Mouse (Mus musculus) c-Kit-positive CD71-positive TER-119-negative erythroid progenitor cells, embryonic 14.5 days (primary cell): ENCODE measurements around the gene Rarb.

Experiments
- DNase-seq: peaks from one replicate; pipeline ENCODE4 v3.0.0-alpha.2; 2013; ENCODE audit warnings: low read depth

Gene Rarb

GRCm38 (mm10) chr14:16589139-16589538 lies 229.8 kb downstream of the Rarb start:
- DNase-seq = no peak

GRCm38 (mm10) chr14:16578100-16578499 lies 240.9 kb downstream of the Rarb start:
- DNase-seq = no peak

DNA sequence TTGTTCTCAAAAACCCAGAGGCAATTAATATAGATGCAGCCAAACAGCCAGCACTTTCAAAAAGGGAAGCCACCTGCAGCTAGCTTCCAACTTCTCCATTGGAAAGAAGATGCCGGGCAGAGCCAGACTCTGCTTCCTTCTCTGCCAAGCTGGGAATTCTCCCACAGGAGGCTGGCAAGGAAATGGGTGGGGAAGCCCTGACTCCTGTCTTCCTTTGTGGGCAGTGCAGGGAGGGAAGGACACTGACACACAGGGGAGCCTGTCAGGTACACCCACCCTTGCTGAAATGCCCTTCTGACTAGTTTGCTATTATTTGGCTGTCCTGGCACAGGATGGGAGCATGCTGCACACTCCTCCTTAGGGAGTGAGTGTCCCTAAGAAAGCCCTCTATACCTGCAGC lies 241.9 kb downstream of the Rarb start:
- DNase-seq = no peak

GRCm38 (mm10) chr14:16574925-16575721 lies 243.8 kb downstream of the Rarb start:
- no peak for DNase-seq

GRCm38 (mm10) chr14:16573475-16574171 lies 245.3 kb downstream of the Rarb start:
- DNase-seq = no peak

DNA sequence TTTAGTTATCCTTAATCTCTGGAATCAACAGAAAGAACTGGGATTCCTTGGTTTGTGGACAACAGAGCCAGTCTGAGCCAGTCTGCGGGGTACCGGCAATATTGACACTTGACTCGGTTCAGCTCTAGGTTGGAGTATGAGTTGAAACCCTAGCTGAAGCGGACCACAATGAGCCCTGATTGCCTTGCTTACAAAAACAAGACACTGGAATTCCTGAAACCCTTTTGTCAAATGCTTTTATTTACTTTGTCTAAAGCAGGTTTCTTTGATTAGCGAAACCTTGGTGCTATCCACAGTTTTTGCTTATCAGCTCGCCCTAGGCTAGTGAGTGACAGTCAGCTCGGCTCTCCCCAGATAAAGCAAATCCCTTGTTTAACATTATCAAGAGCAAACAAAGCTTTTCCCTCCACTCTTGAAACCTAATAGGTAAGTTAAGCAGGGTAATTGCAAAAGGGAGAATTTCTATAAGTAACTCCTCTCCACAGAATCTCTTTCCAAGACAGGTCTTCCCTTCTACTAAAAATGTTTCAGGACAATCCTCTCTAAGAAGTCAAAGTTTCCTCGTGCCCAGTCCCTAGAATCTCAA lies 246.1 kb downstream of the Rarb start:
- DNase-seq = no peak

- DNase-seq = no peak
Observed at GRCm38 (mm10) chr14:16569506-16570001, 249.4 kb downstream of the Rarb start.

- DNase-seq = no peak
Observed at GRCm38 (mm10) chr14:16566920-16567319, 252.0 kb downstream of the Rarb start.

- no peak for DNase-seq
Observed at GRCm38 (mm10) chr14:16563912-16564311, 255.0 kb downstream of the Rarb start.

- DNase-seq = no peak
Observed at GRCm38 (mm10) chr14:16561496-16562170, 257.3 kb downstream of the Rarb start.

DNA sequence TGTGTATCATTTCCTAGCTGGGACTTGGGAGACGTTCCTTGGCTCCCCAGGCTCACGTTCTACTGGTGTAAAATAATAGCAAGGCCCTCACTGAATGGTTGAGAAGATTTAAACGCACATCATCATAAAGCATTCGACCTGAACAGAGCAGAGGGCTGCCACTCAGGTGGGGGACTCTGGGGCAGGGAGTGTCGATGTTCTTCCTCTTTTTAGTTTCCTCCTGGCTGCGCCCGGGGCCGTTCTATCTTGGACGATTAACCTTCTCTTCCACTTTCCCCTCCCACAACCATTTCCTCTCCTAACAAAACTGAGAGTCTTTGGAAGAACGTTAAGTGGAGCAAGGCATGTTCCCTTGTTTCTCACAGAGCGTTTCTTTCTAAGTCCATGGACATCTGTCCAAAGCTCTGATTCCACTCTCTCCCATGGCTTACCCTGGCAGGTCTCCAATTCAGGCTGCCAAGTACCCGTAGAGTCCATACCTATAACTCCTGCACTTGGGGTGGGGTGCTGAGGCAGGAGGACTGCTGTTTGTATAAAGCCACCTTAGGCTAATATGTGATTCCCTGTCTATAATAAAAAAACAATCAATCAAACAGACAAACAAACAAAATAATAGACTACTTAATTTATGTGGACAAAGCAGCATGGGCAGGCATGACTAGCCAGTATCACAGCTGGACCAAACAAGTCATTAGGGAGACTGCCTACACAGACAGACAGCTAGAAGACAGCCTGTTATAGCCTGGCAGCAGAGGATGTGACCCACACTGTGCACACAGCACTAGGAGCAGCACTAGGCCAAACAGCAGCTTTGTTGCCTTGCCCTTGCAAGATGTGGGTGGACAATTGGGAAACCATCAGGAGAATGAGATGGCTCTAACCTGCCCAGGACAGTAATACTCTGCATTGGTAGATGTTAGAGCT lies 259.4 kb downstream of the Rarb start:
- no peak for DNase-seq

DNA sequence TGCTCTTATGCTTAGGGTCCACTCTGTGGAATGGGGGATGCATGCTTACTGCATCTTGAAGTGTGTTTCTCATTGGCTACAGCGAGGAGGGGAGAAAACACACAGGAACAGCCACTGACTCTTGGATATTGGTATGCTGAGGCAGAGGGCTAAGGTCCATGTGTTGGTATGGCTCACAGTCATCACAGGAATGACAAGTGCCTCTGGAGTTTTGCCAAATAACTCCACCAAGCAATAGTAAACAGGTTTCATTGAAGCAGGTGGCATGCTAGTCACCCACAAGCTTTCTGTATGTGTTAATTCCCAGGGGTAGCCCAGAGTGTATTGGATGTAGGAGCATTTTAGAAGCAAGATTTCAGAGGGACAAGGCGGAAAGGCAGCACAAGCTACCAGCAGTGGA lies 260.9 kb downstream of the Rarb start:
- DNase-seq = no peak

DNA sequence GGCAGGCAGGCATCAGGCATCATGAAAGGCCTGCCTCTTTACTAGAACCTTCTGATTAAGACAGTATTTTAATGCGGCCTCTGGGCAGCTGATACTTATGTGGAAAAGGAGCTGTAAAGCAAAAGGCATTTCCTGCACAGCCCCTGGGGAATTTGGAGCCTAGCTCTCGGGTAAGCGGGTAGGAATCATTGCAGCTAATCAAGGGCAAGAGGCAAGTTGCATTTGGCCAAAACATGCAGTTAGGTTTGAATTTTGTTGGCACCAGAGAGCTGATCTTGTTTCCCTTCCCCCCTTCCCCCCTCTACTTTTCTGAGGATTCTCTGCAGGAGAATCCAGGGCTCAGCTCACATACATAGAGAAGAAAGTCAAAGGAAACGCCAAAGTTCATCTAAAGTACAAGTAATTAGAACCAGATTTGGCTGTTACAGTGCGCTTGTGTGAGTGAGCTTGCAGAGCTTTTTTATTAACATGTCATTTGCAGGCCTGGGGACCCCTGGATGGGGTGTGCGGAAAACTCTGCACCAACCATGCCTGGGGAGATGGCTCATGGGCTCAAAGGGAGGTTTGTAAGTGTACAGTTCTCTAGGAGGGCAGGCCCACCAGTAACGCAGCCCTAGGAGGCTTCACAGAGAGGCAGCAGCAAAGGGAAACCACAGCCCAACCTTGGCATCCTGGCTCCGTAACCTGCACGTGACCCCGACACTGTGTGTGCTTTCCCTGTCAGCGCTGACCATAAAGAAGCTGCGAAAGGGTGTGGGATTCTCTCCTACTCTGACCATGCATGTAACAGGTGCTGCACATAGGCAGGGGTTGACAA lies 264.1 kb downstream of the Rarb start:
- no peak for DNase-seq

GRCm38 (mm10) chr14:16554319-16554642 lies 264.7 kb downstream of the Rarb start:
- no peak for DNase-seq

- no peak for DNase-seq
Observed at GRCm38 (mm10) chr14:16552293-16552692, 266.7 kb downstream of the Rarb start.

- no peak for DNase-seq
Observed at GRCm38 (mm10) chr14:16551843-16552242, 267.1 kb downstream of the Rarb start.

- DNase-seq = no peak
Observed at GRCm38 (mm10) chr14:16548200-16548576, 270.8 kb downstream of the Rarb start.

- no peak for DNase-seq
Observed at GRCm38 (mm10) chr14:16547492-16548199, 271.3 kb downstream of the Rarb start.

DNA sequence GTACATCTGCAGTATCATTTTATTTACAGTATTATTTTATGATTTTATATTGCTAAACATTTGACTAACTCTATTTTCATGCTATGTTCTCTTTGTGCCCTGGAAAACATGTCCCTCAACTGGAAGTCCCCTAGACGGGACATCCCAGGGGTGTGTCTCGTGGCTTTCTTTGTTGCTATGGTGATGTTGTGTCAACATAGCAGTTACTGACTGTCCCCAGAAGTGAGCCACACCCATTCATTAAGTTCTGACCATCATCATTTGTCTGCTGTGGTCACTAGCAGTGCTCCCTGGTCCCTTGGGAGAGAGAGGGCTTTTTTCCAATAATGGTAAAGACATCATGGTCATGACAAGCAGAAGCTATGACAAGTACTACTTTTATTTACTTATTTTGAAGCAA lies 274.0 kb downstream of the Rarb start:
- DNase-seq = no peak

GRCm38 (mm10) chr14:16541641-16542040 lies 277.3 kb downstream of the Rarb start:
- DNase-seq = no peak
